Mouse (Mus musculus): ENCODE data around the gene Tmem59l.

Tmem59l gene

GRCm38 (mm10) chr8:70486941-70487520 is at the start of gene Tmem59l:
Gene Tmem59l (minus strand): TSS chr8:70487358.
- no peak for DNase-seq (ENCODE audit: low read depth)

- no peak for DNase-seq (ENCODE audit: low read depth)
Observed at GRCm38 (mm10) chr8:70535701-70536100, 48.5 kb upstream of the Tmem59l start.

GRCm38 (mm10) chr8:70535221-70535620 is 48.1 kb upstream of the Tmem59l start:
- no peak for DNase-seq (ENCODE audit: low read depth)

GRCm38 (mm10) chr8:70534281-70534680 is 47.1 kb upstream of the Tmem59l start:
- DNase-seq (ENCODE audit: low read depth), result no peak

- DNase-seq (ENCODE audit: low read depth), result no peak
Observed at GRCm38 (mm10) chr8:70530314-70530713, 43.2 kb upstream of the Tmem59l start.

- peak; percentile 66 for DNase-seq (ENCODE audit: low read depth)
Observed at GRCm38 (mm10) chr8:70529741-70530161, 42.6 kb upstream of the Tmem59l start.

GRCm38 (mm10) chr8:70529299-70529698 is 42.1 kb upstream of the Tmem59l start:
- DNase-seq (ENCODE audit: low read depth), result peak; percentile 65

GRCm38 (mm10) chr8:70528182-70528797 is 41.1 kb upstream of the Tmem59l start:
- no peak for DNase-seq (ENCODE audit: low read depth)

GRCm38 (mm10) chr8:70527512-70528181 is 40.5 kb upstream of the Tmem59l start, which contains the start of the genes Fkbp8 and Kxd1:
Gene Fkbp8 (plus strand): TSS chr8:70527724.
Gene Kxd1 (minus strand): TSS chr8:70527956.
- peak; percentile 97 for DNase-seq (ENCODE audit: low read depth)

GRCm38 (mm10) chr8:70527111-70527511 is 40.0 kb upstream of the Tmem59l start:
- DNase-seq (ENCODE audit: low read depth), result no peak

GRCm38 (mm10) chr8:70522592-70523403 is 35.6 kb upstream of the Tmem59l start:
- DNase-seq (ENCODE audit: low read depth), result peak; percentile 98

GRCm38 (mm10) chr8:70519606-70520005 is 32.4 kb upstream of the Tmem59l start:
- DNase-seq (ENCODE audit: low read depth), result no peak

- no peak for DNase-seq (ENCODE audit: low read depth)
Observed at GRCm38 (mm10) chr8:70519043-70519442, 31.9 kb upstream of the Tmem59l start.

- no peak for DNase-seq (ENCODE audit: low read depth)
Observed at GRCm38 (mm10) chr8:70517940-70518643, 30.9 kb upstream of the Tmem59l start.

GRCm38 (mm10) chr8:70513441-70513840 is 26.3 kb upstream of the Tmem59l start:
- peak; percentile 75 for DNase-seq (ENCODE audit: low read depth)

GRCm38 (mm10) chr8:70512253-70512903 is 25.2 kb upstream of the Tmem59l start:
- DNase-seq (ENCODE audit: low read depth), result peak; percentile 50

GRCm38 (mm10) chr8:70511770-70512169 is 24.6 kb upstream of the Tmem59l start:
- no peak for DNase-seq (ENCODE audit: low read depth)

GRCm38 (mm10) chr8:70511174-70511573 is 24.0 kb upstream of the Tmem59l start:
- DNase-seq (ENCODE audit: low read depth), result peak; percentile 54

- peak; percentile 95 for DNase-seq (ENCODE audit: low read depth)
Observed at GRCm38 (mm10) chr8:70510228-70510915, 23.2 kb upstream of the Tmem59l start, which contains the start of gene Uba52. Gene Uba52 (minus strand): TSS chr8:70510801.

- no peak for DNase-seq (ENCODE audit: low read depth)
Observed at GRCm38 (mm10) chr8:70509281-70509952, 22.3 kb upstream of the Tmem59l start.
